Mouse (Mus musculus): ENCODE measurements around the gene Foxk1.

Gene Foxk1

GRCm38 (mm10) chr5:142444791-142445531 is 43.7 kb downstream of the Foxk1 start:
- peak; percentile 60 for DNase-seq (ENCODE audit: low read depth, low spot score)

DNA sequence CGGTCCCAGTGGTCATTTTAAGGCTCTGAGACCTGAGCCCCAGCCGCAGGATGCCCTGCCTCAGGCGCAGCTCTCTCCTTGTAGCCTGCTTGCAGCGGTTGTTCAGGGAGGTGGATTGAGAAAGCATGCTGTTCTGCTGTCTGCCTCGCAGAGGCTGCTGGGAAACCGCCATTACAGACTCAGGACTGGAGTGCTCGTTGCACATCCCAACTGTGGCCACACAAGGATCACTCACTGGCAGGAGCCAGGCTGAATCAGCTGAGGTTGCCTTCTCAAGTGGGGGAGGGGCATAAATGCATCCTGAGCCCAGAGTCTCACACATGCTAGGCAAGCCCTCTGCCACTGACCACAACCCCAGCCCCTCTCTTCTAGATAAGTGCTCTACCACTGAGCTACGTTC is 44.4 kb downstream of the Foxk1 start:
- DNase-seq (ENCODE audit: low read depth, low spot score), result no peak

GRCm38 (mm10) chr5:142448076-142448475 is 46.8 kb downstream of the Foxk1 start:
- DNase-seq (ENCODE audit: low read depth, low spot score), result peak; percentile 75

DNA sequence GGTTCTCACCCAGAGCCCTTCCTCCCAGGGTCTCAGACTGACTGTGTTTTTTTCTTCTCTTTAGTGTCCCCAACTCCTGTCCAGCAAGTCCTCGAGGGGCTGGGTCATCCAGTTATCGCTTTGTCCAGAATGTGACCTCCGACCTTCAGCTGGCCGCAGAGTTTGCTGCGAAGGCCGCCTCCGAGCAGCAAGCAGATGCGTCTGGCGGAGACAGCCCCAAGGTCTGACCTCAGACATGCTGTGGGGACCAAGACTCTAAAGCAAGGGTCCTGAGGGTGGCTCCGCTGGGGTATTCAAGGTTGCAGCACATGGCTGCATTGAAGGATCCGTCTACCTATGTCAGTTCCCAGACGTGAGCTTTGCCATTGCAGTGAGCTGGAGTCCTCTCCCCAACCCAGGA is 47.3 kb downstream of the Foxk1 start:
- DNase-seq (ENCODE audit: low read depth, low spot score), result no peak

GRCm38 (mm10) chr5:142450846-142451245 is 49.5 kb downstream of the Foxk1 start:
- DNase-seq (ENCODE audit: low read depth, low spot score), result no peak

GRCm38 (mm10) chr5:142451759-142452158 is 50.5 kb downstream of the Foxk1 start:
- no peak for DNase-seq (ENCODE audit: low read depth, low spot score)

DNA sequence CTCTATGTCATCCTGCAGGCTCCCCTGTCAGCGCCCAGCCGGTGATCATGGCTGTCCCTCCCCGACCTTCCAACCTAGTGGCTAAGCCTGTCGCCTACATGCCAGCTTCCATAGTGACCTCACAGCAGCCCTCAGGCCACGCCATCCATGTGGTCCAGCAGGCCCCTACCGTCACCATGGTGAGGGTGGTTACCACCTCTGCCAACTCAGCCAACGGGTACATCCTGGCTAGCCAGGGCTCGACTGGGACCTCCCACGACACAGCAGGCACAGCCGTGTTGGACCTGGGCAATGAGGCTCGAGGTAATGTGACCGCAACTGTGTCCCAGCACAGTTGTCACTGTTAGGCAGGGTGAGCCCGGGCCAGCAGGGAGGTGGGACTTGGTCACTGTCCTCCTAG is 52.4 kb downstream of the Foxk1 start:
- DNase-seq (ENCODE audit: low read depth, low spot score), result no peak

DNA sequence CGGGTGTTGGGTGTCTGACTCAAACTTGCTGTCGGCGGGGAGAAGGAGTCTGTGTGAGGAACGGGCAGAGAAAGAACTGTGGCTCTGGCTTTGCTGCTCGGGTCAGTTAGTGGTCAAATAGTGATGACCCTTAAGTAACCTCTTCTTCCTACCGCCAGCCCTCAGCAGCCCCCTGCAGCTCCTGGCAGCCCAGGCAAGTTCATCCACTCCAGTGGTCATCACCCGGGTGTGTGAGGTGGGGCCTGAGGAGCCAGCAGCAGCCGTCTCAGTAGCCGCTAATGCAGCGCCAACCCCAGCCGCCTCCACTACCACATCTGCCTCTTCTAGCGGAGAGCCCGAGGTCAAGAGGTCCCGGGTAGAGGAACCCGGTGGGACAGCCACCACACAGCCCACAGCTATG is 55.0 kb downstream of the Foxk1 start:
- DNase-seq (ENCODE audit: low read depth, low spot score), result no peak

DNA sequence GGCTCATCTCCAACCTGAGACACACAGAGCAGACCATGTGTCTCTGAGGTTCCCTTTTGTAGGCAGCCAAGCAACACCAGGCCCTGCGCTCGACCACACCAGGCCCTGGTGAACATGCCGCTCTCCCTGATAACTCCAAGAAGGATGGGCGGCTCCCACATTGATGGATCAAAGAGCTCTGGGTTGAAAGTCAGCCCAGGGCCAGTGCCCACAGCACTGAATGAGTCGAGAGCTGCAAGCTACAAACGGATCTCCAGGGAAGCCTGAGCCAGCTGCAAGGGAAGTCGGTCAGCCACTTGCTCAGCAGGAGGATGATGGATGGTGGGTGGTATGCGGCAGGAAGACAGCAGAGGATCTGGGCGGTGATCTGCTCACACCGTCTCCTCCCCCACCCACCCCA is 56.0 kb downstream of the Foxk1 start:
- no peak for DNase-seq (ENCODE audit: low read depth, low spot score)

DNA sequence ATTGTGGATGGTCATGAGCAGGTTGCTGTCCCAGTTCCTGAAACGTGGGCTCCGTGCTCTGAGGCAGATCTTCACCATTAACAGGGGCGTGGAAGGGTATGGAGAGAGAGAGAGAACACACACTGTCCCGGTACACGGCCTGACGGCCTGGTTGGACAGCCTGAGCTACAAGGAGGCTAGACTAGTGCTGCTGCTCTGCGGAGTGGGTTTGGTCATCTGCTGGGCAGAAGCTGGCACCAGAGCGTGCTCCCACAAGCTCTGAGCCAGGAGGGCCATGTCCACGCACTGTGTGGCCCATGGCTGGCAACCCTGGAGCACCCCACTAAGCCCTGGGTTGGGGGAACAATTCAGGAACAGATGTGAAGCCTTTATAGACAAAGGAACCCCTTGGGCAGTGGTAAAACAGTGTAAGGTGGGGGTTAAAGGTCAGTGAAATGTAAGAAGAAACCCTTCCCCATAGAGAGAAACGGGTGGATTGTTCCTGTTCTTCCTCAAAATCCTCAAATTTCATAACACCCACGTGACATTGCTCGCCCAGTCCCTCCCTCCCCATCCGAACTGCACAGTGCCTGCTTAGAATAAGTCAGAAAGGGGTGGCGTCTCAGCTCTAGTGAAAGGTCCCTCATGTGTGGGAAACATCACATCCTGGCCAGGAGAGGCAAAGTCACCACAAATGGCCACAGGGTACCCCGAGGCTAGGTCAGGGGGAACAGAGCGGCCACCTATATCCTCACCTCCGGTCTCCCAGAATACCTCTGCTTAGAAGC is 57.7 kb downstream of the Foxk1 start:
- no peak for DNase-seq (ENCODE audit: low read depth, low spot score)

- DNase-seq (ENCODE audit: low read depth, low spot score), result no peak
These were observed 58.5 kb downstream of the Foxk1 start for GRCm38 (mm10) chr5:142459834-142460233.

- DNase-seq (ENCODE audit: low read depth, low spot score), result no peak
These were observed 60.8 kb downstream of the Foxk1 start for GRCm38 (mm10) chr5:142461942-142462640.

DNA sequence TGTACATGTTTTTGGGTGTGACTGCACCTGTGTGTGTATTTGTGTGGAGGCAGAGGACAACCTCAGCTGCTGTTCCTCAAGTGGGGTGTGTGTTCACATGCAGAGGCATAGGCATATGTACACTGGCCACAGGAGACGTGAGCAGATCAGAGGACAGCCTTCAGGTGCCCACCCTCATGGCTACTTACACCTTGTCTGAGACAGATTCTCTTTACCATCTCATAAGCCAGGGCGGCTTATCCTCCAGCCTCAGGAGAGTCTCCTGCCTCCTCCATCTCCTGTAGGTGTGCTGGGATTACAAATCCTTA is 61.3 kb downstream of the Foxk1 start:
- no peak for DNase-seq (ENCODE audit: low read depth, low spot score)

DNA sequence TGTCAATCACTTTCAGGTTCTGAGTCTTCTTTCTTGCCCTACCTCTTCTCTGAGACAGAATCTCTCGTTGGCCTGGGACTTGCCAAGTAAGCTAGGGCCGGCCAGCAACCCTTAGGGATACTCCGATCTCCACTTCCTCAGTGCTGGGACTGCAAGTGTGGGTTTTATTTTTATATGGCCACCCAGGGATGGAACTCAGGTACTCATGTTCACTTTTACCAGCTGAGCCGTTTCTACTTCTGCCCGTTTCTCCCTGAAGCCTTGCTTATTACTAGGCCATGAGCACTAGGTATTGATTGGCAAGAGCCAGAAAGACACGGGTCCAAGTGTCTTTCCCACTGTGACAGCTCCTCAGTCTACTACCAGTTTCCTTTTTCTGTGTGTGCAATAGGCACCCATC is 61.7 kb downstream of the Foxk1 start:
- no peak for DNase-seq (ENCODE audit: low read depth, low spot score)

- DNase-seq (ENCODE audit: low read depth, low spot score), result peak; percentile 86
These were observed 62.5 kb downstream of the Foxk1 start, which contains the start of gene Ap5z1 for GRCm38 (mm10) chr5:142463461-142464454. Ap5z1 (plus strand) TSS chr5:142463944.

DNA sequence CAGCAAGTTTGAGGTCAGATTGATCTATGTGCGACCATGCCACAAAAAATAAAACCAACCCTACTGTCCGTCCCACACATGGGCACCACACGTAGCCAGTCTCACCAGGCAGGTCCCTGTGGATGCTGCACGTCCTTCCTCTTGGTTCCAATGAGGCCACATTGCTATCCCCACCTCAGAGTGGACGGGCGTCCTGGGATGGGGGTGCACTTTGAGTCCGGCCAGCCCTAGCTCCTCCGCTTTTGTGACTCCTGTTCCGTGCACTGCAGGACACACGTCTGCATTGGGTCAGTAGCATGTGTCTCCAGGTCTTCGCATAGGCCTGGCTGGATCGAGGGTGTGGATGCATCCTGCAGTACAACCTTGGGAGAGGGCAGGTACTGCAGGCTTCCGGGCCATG is 67.1 kb downstream of the Foxk1 start:
- no peak for DNase-seq (ENCODE audit: low read depth, low spot score)

GRCm38 (mm10) chr5:142469796-142470195 is 68.5 kb downstream of the Foxk1 start:
- no peak for DNase-seq (ENCODE audit: low read depth, low spot score)

GRCm38 (mm10) chr5:142473696-142474095 is 72.4 kb downstream of the Foxk1 start:
- DNase-seq (ENCODE audit: low read depth, low spot score), result no peak

DNA sequence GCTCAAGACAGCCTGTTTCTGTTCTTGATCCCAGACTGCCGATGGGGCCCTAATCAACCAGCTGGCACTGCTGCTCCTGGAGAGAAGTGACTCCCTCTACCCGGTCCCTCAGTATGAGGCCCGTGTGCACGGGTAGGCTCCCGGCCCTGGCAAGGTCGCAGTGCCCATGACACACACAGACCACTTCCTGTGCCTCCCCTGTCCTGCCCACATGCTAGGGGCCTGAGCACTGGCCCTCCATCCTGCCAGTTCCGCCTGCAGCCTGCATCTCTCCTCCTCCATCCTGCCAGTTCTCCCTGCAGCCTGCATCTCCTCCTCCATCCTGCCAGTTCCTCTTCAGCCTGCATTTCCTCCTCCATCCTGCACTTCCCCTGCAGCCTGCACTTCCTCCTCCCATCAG is 74.4 kb downstream of the Foxk1 start:
- DNase-seq (ENCODE audit: low read depth, low spot score), result no peak

GRCm38 (mm10) chr5:142477346-142477745 is 76.0 kb downstream of the Foxk1 start:
- no peak for DNase-seq (ENCODE audit: low read depth, low spot score)

DNA sequence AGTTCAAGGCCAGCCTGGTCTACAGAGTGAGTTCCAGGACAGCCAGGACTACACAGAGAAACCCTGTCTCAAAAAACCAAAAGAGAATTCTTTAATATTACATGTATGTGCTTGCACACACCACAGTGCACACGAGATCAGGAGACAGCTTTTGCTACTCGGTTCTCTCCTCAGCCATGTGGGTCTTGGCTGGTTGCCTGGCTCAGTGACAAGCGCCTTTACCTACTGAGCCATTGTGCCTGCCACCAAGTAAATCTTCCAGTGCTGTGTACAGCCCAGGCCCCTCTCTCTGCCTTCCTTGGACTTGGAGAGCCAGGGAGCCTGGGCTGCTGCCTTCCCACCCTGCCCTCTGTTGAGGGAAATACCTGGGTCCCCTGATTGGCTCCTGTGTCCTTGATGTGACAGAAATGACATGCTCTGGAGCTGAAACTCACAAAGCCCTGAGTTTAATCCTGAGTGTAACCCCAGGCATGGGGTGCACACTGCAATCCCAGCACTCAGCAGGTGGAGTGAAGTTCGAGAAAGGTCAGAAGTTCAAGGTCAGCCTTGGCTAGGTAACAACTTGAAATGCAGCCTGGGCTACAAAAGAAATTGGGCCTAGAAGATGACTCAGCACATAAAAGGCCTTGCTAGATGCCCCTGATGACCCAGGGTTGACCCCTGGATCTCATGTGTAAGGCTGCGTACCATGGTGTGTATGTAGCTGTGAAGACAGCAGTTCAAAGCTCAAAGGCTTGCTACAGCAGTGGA is 76.7 kb downstream of the Foxk1 start:
- DNase-seq (ENCODE audit: low read depth, low spot score), result no peak
